Mouse (Mus musculus) hindbrain, embryonic 16.5 days (tissue): Measurements from ENCODE around the gene Edc3. TPM values are rescaled to one million over a fixed set of nuclear protein-coding genes. Genes with fewer than 3 reads are reported as not detected.

Experiments used
- ATAC-seq: fragments of 200-750 bp; cut with Nextera tagmentation; 2 replicates; pipeline ENCODE4 v1.8.0; 2017; ENCODE audit warnings: moderate TSS enrichment, moderate library complexity
- H3K27ac ChIP-seq: fragments of 300-500 bp; sonication (generic); 2 replicates; pipeline ENCODE4 v1.5.1; 2014; ENCODE audit warnings: low read depth, mild to moderate bottlenecking, control low read depth, low read length, moderate library complexity
- H3K27me3 ChIP-seq: fragments of 300-500 bp; sonication (generic); replicated peaks from 2 replicates; pipeline ENCODE4 v1.6.1; 2014; ENCODE audit warnings: low read length; ENCODE audit not compliant: control insufficient read depth, insufficient read depth
- H3K36me3 ChIP-seq: fragments of 300-500 bp; sonication (generic); 2 replicates; pipeline ENCODE4 v1.6.1; 2014; ENCODE audit warnings: mild to moderate bottlenecking, low read length, moderate library complexity, mixed read lengths; ENCODE audit not compliant: control insufficient read depth, insufficient read depth
- H3K4me1 ChIP-seq: fragments of 300-500 bp; sonication (generic); 2 replicates; pipeline ENCODE4 v1.6.1; 2014; ENCODE audit warnings: low read depth, low read length; ENCODE audit not compliant: control insufficient read depth, insufficient read depth
- H3K4me2 ChIP-seq: fragments of 300-500 bp; sonication (generic); 2 replicates; pipeline ENCODE4 v1.6.1; 2014; ENCODE audit warnings: mild to moderate bottlenecking, low read length, control low read depth, moderate library complexity
- H3K4me3 ChIP-seq: fragments of 300-500 bp; sonication (generic); 2 replicates; pipeline ENCODE4 v1.5.1; 2014; ENCODE audit warnings: mild to moderate bottlenecking, low read length, control low read depth, moderate library complexity
- H3K9ac ChIP-seq: fragments of 300-500 bp; sonication (generic); 2 replicates; pipeline ENCODE4 v1.6.1; 2014; ENCODE audit warnings: low read depth, mild to moderate bottlenecking, control low read depth, low read length, moderate library complexity
- H3K9me3 ChIP-seq: fragments of 300-500 bp; sonication (generic); 2 replicates; pipeline ENCODE4 v1.6.1; 2014; ENCODE audit warnings: mild to moderate bottlenecking, low read length, moderate library complexity; ENCODE audit not compliant: control insufficient read depth
- WGBS: fragments of 180-500 bp; shearing (Covaris S2); extraction: QIAGEN DNeasy Blood & Tissue Kit; methylation state at CpG from one replicate; pipeline ENCODE4 v1.1.7; 2014; 5-methylcytosine and 5-hydroxymethylcytosine counted together
- polyA plus RNA-seq: library from polyadenylated mRNA; unstranded; fragments of >200 nt; fragmentation: Nextera tagmentation; extraction: Ambion mirVana; gene quantifications from 2 replicates; pipeline ENCODE4 v1.2.1, GENCODE M21; 2015

Gene Edc3
- polyA plus RNA-seq, 1 experiment from 2014 or later: 29.7 TPM

GRCm38 (mm10) chr9:57668277-57668676 is 40.1 kb upstream of the Edc3 start:
- no peak for ATAC-seq
- Histone ChIP-seq H3K9ac (no peak overlapping the region), H3K27me3 (no peaks in the 10 kb centered on the region), H3K4me2 (no peak overlapping the region), H3K4me1 (no peaks in the 10 kb centered on the region), H3K9me3 (no peaks in the 10 kb centered on the region; the same call in 1 of the 2 replicates), H3K36me3 (no peaks in the 10 kb centered on the region), H3K4me3 (no peak overlapping the region), H3K27ac (no peak overlapping the region)
- 50% methylated on average over 1 of the region's 1 CpGs for WGBS

GRCm38 (mm10) chr9:57669566-57669965 is 38.8 kb upstream of the Edc3 start:
- Histone ChIP-seq H3K36me3 (no peaks in the 10 kb centered on the region), H3K4me3 (no peak overlapping the region), H3K4me2 (no peak overlapping the region), H3K27ac (no peak overlapping the region), H3K27me3 (no peaks in the 10 kb centered on the region), H3K4me1 (no peaks in the 10 kb centered on the region), H3K9me3 (no peaks in the 10 kb centered on the region; the same call in 1 of the 2 replicates), H3K9ac (no peak overlapping the region)
- WGBS: 81% methylated on average over 3 of the region's 3 CpGs
- ATAC-seq: no peak

- no peak for ATAC-seq
- no peak overlapping the region for H3K4me3 ChIP-seq
- H3K4me2 ChIP-seq: no peak overlapping the region
- no peaks in the 10 kb centered on the region for H3K36me3 ChIP-seq
- H3K4me1 ChIP-seq: no peaks in the 10 kb centered on the region
- no peaks in the 10 kb centered on the region; the same call in 1 of the 2 replicates for H3K9me3 ChIP-seq
- WGBS: 95% methylated on average over 4 of the region's 4 CpGs
- no peak overlapping the region for H3K9ac ChIP-seq
- no peaks in the 10 kb centered on the region for H3K27me3 ChIP-seq
- H3K27ac ChIP-seq: no peak overlapping the region
These were observed 37.3 kb upstream of the Edc3 start for GRCm38 (mm10) chr9:57671037-57671436.

GRCm38 (mm10) chr9:57671500-57671899 is 36.8 kb upstream of the Edc3 start:
- Histone ChIP-seq H3K27me3 (no peaks in the 10 kb centered on the region), H3K27ac (no peak overlapping the region), H3K36me3 (no peaks in the 10 kb centered on the region), H3K4me1 (no peaks in the 10 kb centered on the region), H3K4me3 (no peak overlapping the region), H3K9ac (no peak overlapping the region), H3K4me2 (no peak overlapping the region), H3K9me3 (no peaks in the 10 kb centered on the region; the same call in 1 of the 2 replicates)
- ATAC-seq: no peak
- 95% methylated on average over 5 of the region's 5 CpGs for WGBS

- no peaks in the 10 kb centered on the region for H3K27me3 ChIP-seq
- ATAC-seq: no peak
- H3K4me1 ChIP-seq: no peaks in the 10 kb centered on the region
- H3K4me3 ChIP-seq: no peak overlapping the region
- H3K9ac ChIP-seq: no peak overlapping the region
- H3K4me2 ChIP-seq: no peak overlapping the region
- no peaks in the 10 kb centered on the region for H3K36me3 ChIP-seq
- 87% methylated on average over 10 of the region's 10 CpGs for WGBS
- no peak overlapping the region for H3K27ac ChIP-seq
- H3K9me3 ChIP-seq: no peaks in the 10 kb centered on the region
These were observed 26.9 kb upstream of the Edc3 start for GRCm38 (mm10) chr9:57681411-57681810.

- ATAC-seq: no peak
- no peak within 1 kb of the TSS for H3K4me2 ChIP-seq
- H3K4me3 ChIP-seq: no peak within 1 kb of the TSS
- no peak within 1 kb of the TSS for H3K9ac ChIP-seq
- no peaks in the 10 kb centered on the region for H3K27me3 ChIP-seq
- WGBS: 83% methylated on average over 5 of the region's 5 CpGs
- H3K27ac ChIP-seq: no peak within 1 kb of the TSS
- H3K36me3 ChIP-seq: no peaks in the 10 kb centered on the region
- no peaks in the 10 kb centered on the region for H3K4me1 ChIP-seq
- H3K9me3 ChIP-seq: no peaks in the 10 kb centered on the region
These were observed 24.8 kb upstream of the Edc3 start, which contains the start of gene Cyp1a2 for GRCm38 (mm10) chr9:57683520-57683919. TSS of gene Cyp1a2 (minus strand) at chr9:57683703.

- no peaks in the 10 kb centered on the region for H3K27me3 ChIP-seq
- no peaks in the 10 kb centered on the region for H3K9me3 ChIP-seq
- H3K4me3 ChIP-seq: no peak overlapping the region
- H3K36me3 ChIP-seq: no peaks in the 10 kb centered on the region
- no peak overlapping the region for H3K9ac ChIP-seq
- 92% methylated on average over 5 of the region's 5 CpGs for WGBS
- no peaks in the 10 kb centered on the region for H3K4me1 ChIP-seq
- ATAC-seq: no peak
- H3K4me2 ChIP-seq: no peak overlapping the region
- H3K27ac ChIP-seq: no peak overlapping the region
These were observed 22.3 kb upstream of the Edc3 start for GRCm38 (mm10) chr9:57686011-57686410.

- no peaks in the 10 kb centered on the region for H3K36me3 ChIP-seq
- WGBS: 85% methylated on average over 2 of the region's 2 CpGs
- H3K9ac ChIP-seq: no peak within 1 kb of the TSS
- no peak within 1 kb of the TSS for H3K4me2 ChIP-seq
- H3K4me3 ChIP-seq: no peak within 1 kb of the TSS
- no peaks in the 10 kb centered on the region for H3K4me1 ChIP-seq
- ATAC-seq: no peak
- no peak within 1 kb of the TSS for H3K27ac ChIP-seq
- no peaks in the 10 kb centered on the region for H3K27me3 ChIP-seq
- no peaks in the 10 kb centered on the region for H3K9me3 ChIP-seq
These were observed 20.6 kb upstream of the Edc3 start, which contains the start of gene Cyp1a1 for GRCm38 (mm10) chr9:57687751-57688150. TSS of gene Cyp1a1 (plus strand) at chr9:57687928.

- H3K27ac ChIP-seq: no peak overlapping the region
- no peaks in the 10 kb centered on the region for H3K36me3 ChIP-seq
- ATAC-seq: no peak
- H3K4me2 ChIP-seq: no peak overlapping the region
- H3K4me1 ChIP-seq: no peaks in the 10 kb centered on the region
- H3K27me3 ChIP-seq: no peaks in the 10 kb centered on the region
- WGBS: 63% methylated on average over 2 of the region's 2 CpGs
- no peak overlapping the region for H3K4me3 ChIP-seq
- H3K9me3 ChIP-seq: no peaks in the 10 kb centered on the region
- H3K9ac ChIP-seq: no peak overlapping the region
These were observed 20.2 kb upstream of the Edc3 start for GRCm38 (mm10) chr9:57688158-57688557.

GRCm38 (mm10) chr9:57688606-57689005 is 19.7 kb upstream of the Edc3 start:
- no peaks in the 10 kb centered on the region for H3K36me3 ChIP-seq
- no peak for ATAC-seq
- 92% methylated on average over 2 of the region's 2 CpGs for WGBS
- H3K4me2 ChIP-seq: no peak overlapping the region
- no peaks in the 10 kb centered on the region for H3K4me1 ChIP-seq
- no peak overlapping the region for H3K27ac ChIP-seq
- H3K9ac ChIP-seq: no peak overlapping the region
- no peaks in the 10 kb centered on the region for H3K27me3 ChIP-seq
- no peaks in the 10 kb centered on the region for H3K9me3 ChIP-seq
- H3K4me3 ChIP-seq: no peak overlapping the region
